Mouse (Mus musculus) ES-E14 (cell line): ENCODE measurements around the gene Mms22l.

Experiments
- CHD2 ChIP-seq: IDR thresholded peaks from 2 replicates; pipeline ENCODE4 v1.6.1; 2014; ENCODE audit warnings: mild to moderate bottlenecking, low read depth, low read length, inconsistent platforms
- HCFC1 ChIP-seq: IDR thresholded peaks from 2 replicates; pipeline ENCODE4 v1.6.1; 2012; ENCODE audit warnings: low read length, inconsistent platforms, borderline replicate concordance; ENCODE audit not compliant: insufficient read depth
- MAFK ChIP-seq: IDR thresholded peaks from 2 replicates; pipeline ENCODE4 v1.6.1; 2014; ENCODE audit warnings: mild to moderate bottlenecking, low read depth, low read length, inconsistent platforms; ENCODE audit not compliant: insufficient read depth
- ZC3H11A ChIP-seq: IDR thresholded peaks from 2 replicates; pipeline ENCODE4 v1.6.1; 2012; ENCODE audit warnings: low read depth, mild to moderate bottlenecking, inconsistent platforms, low read length, borderline replicate concordance

- no peak for TF ChIP-seq ZC3H11A
- TF ChIP-seq HCFC1: no peak
- no peak for TF ChIP-seq MAFK
- TF ChIP-seq CHD2: no peak
Observed at GRCm38 (mm10) chr4:24609085-24609484, 112.8 kb downstream of the Mms22l start.
